Mouse (Mus musculus): Measurements from ENCODE around the gene Myl6b. TPM values are rescaled to one million over a fixed set of nuclear protein-coding genes. Genes with fewer than 3 reads are reported as not detected.
A peak's percentile ranks its signal among the peaks of the same experiment; 100 is the strongest.

The Myl6b gene
- polyA plus RNA-seq, 1 experiment: 2.4 TPM

- TF ChIP-seq POLR2A (IDR thresholded peaks at IDR 0.05; ENCODE audit: borderline replicate concordance, control insufficient read depth, low read depth, low read length) (no peak), CTCF (IDR thresholded peaks at IDR 0.05; ENCODE audit: control insufficient read depth, insufficient read depth, low read length) (no peak)
- Histone ChIP-seq H3K4me1 (ENCODE audit: control insufficient read depth, insufficient read depth, low read length) (peaks cover 2% of the 10 kb centered on the region; the same call in 1 of the 2 replicates), H3K27ac (ENCODE audit: control insufficient read depth, insufficient read depth, low read depth, low read length, poor library complexity) (peak overlapping the region; percentile 95), H3K4me3 (replicated peaks; ENCODE audit: control insufficient read depth, low read depth, low read length) (peak overlapping the region; percentile 98)
- under 1% methylated on average over 55 of the region's 67 CpGs for WGBS
Observed at GRCm38 (mm10) chr10:128459409-128460269, 38.8 kb downstream of the Myl6b start.

- peak; percentile 46; the same call in 1 of the 2 replicates for TF ChIP-seq CTCF (IDR thresholded peaks at IDR 0.05; ENCODE audit: control insufficient read depth, insufficient read depth, low read length)
- no peak for TF ChIP-seq POLR2A (IDR thresholded peaks at IDR 0.05; ENCODE audit: borderline replicate concordance, control insufficient read depth, low read depth, low read length)
- Histone ChIP-seq H3K27ac (ENCODE audit: control insufficient read depth, insufficient read depth, low read depth, low read length, poor library complexity) (peak within 1 kb of the TSS; percentile 95), H3K4me3 (replicated peaks; ENCODE audit: control insufficient read depth, low read depth, low read length) (peak within 1 kb of the TSS; percentile 98), H3K4me1 (ENCODE audit: control insufficient read depth, insufficient read depth, low read length) (peaks cover 2% of the 10 kb centered on the region; the same call in 1 of the 2 replicates)
- WGBS: 4% methylated on average over 86 of the region's 86 CpGs
Observed at GRCm38 (mm10) chr10:128458719-128459408, 39.6 kb downstream of the Myl6b start, which contains the start of gene Smarcc2. Gene Smarcc2, plus strand, starts transcription at chr10:128459248.

- Histone ChIP-seq H3K4me1 (ENCODE audit: control insufficient read depth, insufficient read depth, low read length) (peaks cover 2% of the 10 kb centered on the region; the same call in 1 of the 2 replicates), H3K4me3 (replicated peaks; ENCODE audit: control insufficient read depth, low read depth, low read length) (peak overlapping the region; percentile 80), H3K27ac (ENCODE audit: control insufficient read depth, insufficient read depth, low read depth, low read length, poor library complexity) (peak overlapping the region; percentile 95)
- TF ChIP-seq POLR2A (IDR thresholded peaks at IDR 0.05; ENCODE audit: borderline replicate concordance, control insufficient read depth, low read depth, low read length) (no peak; the same call in 1 of the 2 replicates), CTCF (IDR thresholded peaks at IDR 0.05; ENCODE audit: control insufficient read depth, insufficient read depth, low read length) (no peak)
- WGBS: under 1% methylated on average over 29 of the region's 29 CpGs
Observed at GRCm38 (mm10) chr10:128458348-128458718, 40.2 kb downstream of the Myl6b start.

- no peak for TF ChIP-seq POLR2A (IDR thresholded peaks at IDR 0.05; ENCODE audit: borderline replicate concordance, control insufficient read depth, low read depth, low read length)
- no peak for TF ChIP-seq CTCF (IDR thresholded peaks at IDR 0.05; ENCODE audit: control insufficient read depth, insufficient read depth, low read length)
- Histone ChIP-seq H3K4me3 (replicated peaks; ENCODE audit: control insufficient read depth, low read depth, low read length) (no peak overlapping the region), H3K27ac (ENCODE audit: control insufficient read depth, insufficient read depth, low read depth, low read length, poor library complexity) (no peak overlapping the region), H3K4me1 (ENCODE audit: control insufficient read depth, insufficient read depth, low read length) (peaks cover 2% of the 10 kb centered on the region; the same call in 1 of the 2 replicates)
- WGBS: 91% methylated on average over 6 of the region's 6 CpGs
Observed at GRCm38 (mm10) chr10:128457676-128458075, 40.8 kb downstream of the Myl6b start.

- WGBS: 3% methylated on average over 6 of the region's 6 CpGs
Observed at GRCm38 (mm10) chr10:128455280-128455679, 43.2 kb downstream of the Myl6b start.

GRCm38 (mm10) chr10:128454471-128454870 lies 44.0 kb downstream of the Myl6b start:
- WGBS: 84% methylated on average over 3 of the region's 3 CpGs

More at GRCm38 (mm10) chr10:128455280-128455679, 43.2 kb downstream of the Myl6b start:
- peak; percentile 39; the same call in 1 of the 2 replicates for TF ChIP-seq CTCF (IDR thresholded peaks at IDR 0.05; ENCODE audit: control insufficient read depth, insufficient read depth, low read length)
- no peak for TF ChIP-seq POLR2A (IDR thresholded peaks at IDR 0.05; ENCODE audit: borderline replicate concordance, control insufficient read depth, low read depth, low read length)
- peak overlapping the region; percentile 19 for H3K4me3 ChIP-seq (replicated peaks; ENCODE audit: control insufficient read depth, low read depth, low read length)
- peaks cover 2% of the 10 kb centered on the region; the same call in 1 of the 2 replicates for H3K4me1 ChIP-seq (ENCODE audit: control insufficient read depth, insufficient read depth, low read length)
- H3K27ac ChIP-seq (ENCODE audit: control insufficient read depth, insufficient read depth, low read depth, low read length, poor library complexity): no peak overlapping the region

GRCm38 (mm10) chr10:128451014-128451413 lies 47.5 kb downstream of the Myl6b start:
- Histone ChIP-seq H3K4me1 (ENCODE audit: control insufficient read depth, insufficient read depth, low read length) (peaks cover 2% of the 10 kb centered on the region; the same call in 1 of the 2 replicates), H3K4me3 (replicated peaks; ENCODE audit: control insufficient read depth, low read depth, low read length) (no peak overlapping the region), H3K27ac (ENCODE audit: control insufficient read depth, insufficient read depth, low read depth, low read length, poor library complexity) (no peak overlapping the region)
- TF ChIP-seq CTCF (IDR thresholded peaks at IDR 0.05; ENCODE audit: control insufficient read depth, insufficient read depth, low read length) (no peak), POLR2A (IDR thresholded peaks at IDR 0.05; ENCODE audit: borderline replicate concordance, control insufficient read depth, low read depth, low read length) (no peak)
- 79% methylated on average over 6 of the region's 6 CpGs for WGBS

More at GRCm38 (mm10) chr10:128454471-128454870, 44.0 kb downstream of the Myl6b start:
- Histone ChIP-seq H3K4me1 (ENCODE audit: control insufficient read depth, insufficient read depth, low read length) (peaks cover 2% of the 10 kb centered on the region; the same call in 1 of the 2 replicates), H3K4me3 (replicated peaks; ENCODE audit: control insufficient read depth, low read depth, low read length) (no peak overlapping the region), H3K27ac (ENCODE audit: control insufficient read depth, insufficient read depth, low read depth, low read length, poor library complexity) (no peak overlapping the region)
- TF ChIP-seq POLR2A (IDR thresholded peaks at IDR 0.05; ENCODE audit: borderline replicate concordance, control insufficient read depth, low read depth, low read length) (no peak), CTCF (IDR thresholded peaks at IDR 0.05; ENCODE audit: control insufficient read depth, insufficient read depth, low read length) (no peak)

- no peak overlapping the region for H3K27ac ChIP-seq (ENCODE audit: control insufficient read depth, insufficient read depth, low read depth, low read length, poor library complexity)
- H3K4me3 ChIP-seq (replicated peaks; ENCODE audit: control insufficient read depth, low read depth, low read length): no peak overlapping the region
- H3K4me1 ChIP-seq (ENCODE audit: control insufficient read depth, insufficient read depth, low read length): no peaks in the 10 kb centered on the region
- TF ChIP-seq CTCF (IDR thresholded peaks at IDR 0.05; ENCODE audit: control insufficient read depth, insufficient read depth, low read length) (no peak), POLR2A (IDR thresholded peaks at IDR 0.05; ENCODE audit: borderline replicate concordance, control insufficient read depth, low read depth, low read length) (no peak)
- 22% methylated on average over 4 of the region's 4 CpGs for WGBS
Observed at GRCm38 (mm10) chr10:128445407-128445806, 53.1 kb downstream of the Myl6b start.

Measured in bone marrow, adult 2 months (tissue).